Mouse (Mus musculus) testis, adult 2 months (tissue): ENCODE measurements at regions not wholly inside any gene's neighbourhood (a gene's known extent, or its start where the extent isn't known, plus 50 kb on each side); places are given as distances from the start of the nearest gene placed in this dataset.

ENCODE experiments used
- CTCF ChIP-seq: fragments of 200-500 bp; IDR thresholded peaks from 2 replicates; pipeline ENCODE4 v1.5.1; 2012; ENCODE audit warnings: low read depth, mild to moderate bottlenecking, inconsistent platforms, low read length, moderate library complexity; ENCODE audit not compliant: control insufficient read depth, insufficient read depth, insufficient replicate concordance
- POLR2A ChIP-seq: fragments of 200-500 bp; IDR thresholded peaks from 2 replicates; pipeline ENCODE4 v1.6.1; 2012; ENCODE audit warnings: low read depth, mild to moderate bottlenecking, inconsistent platforms, low read length, moderate library complexity; ENCODE audit not compliant: control insufficient read depth

- TF ChIP-seq CTCF (no peak), POLR2A (no peak)
Observed at GRCm38 (mm10) chr11:52561281-52561680, 165.1 kb downstream of the 9530068E07Rik start.
